Mouse (Mus musculus) CH12.LX (cell line): ENCODE data around the gene Gper1.

ENCODE experiments used
- HCFC1 ChIP-seq: IDR thresholded peaks from 2 replicates; pipeline ENCODE4 v1.6.1; 2012; ENCODE audit warnings: low read depth, mild to moderate bottlenecking, inconsistent platforms, low read length, improper control_type of control experiment
- POLR2A ChIP-seq: IDR thresholded peaks from 2 replicates; pipeline ENCODE4 v1.6.1; 2011; ENCODE audit warnings: low read depth, mild to moderate bottlenecking, improper control_type of control experiment, low read length
- ZC3H11A ChIP-seq: IDR thresholded peaks from 2 replicates; pipeline ENCODE4 v1.6.1; 2012; ENCODE audit warnings: low read depth, mild to moderate bottlenecking, inconsistent platforms, low read length, improper control_type of control experiment

DNA sequence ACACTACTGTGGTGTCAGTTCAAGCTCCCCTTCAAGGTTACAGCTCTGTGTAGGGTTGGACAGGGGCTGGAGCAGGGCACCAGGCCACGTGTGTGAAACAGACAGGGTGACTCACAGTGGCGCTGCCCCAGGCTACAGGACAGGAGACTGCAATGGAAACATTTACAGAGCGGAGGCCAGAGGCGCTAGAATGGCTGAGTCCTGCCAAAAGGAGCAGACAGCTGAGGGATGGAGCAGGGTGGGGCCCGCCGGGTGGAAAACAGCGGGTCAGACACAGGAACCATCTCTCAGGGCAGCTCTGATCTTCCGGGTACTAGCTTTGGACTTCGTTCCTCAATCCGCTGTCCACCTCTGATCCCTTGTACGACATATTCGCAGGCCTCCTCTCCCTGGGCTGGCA lies 13.5 kb upstream of the Gper1 start:
- TF ChIP-seq HCFC1 (no peak), POLR2A (no peak), ZC3H11A (no peak)
